Comparison of ENCODE assay signal across 8 mouse cellular contexts in genomic region chr4:132353481-132353885, GRCm38 (mm10). TPM values are rescaled to one million over a fixed set of nuclear protein-coding genes. Genes with fewer than 3 reads are reported as not detected.
A peak's percentile ranks its signal among the peaks of the same experiment; 100 is the strongest.
DNase-seq lines count a peak whose midpoint lies in the region; ATAC-seq and TF ChIP-seq lines count a peak whose summit lies in the region.

Gene Rcc1, minus strand, starts transcription at chr4:132353605.

- peak; percentile 94 for ATAC-seq in activated CD4-positive, CD25-positive, alpha-beta regulatory T cell, adult 4 months
- peak; percentile 77 for ATAC-seq in megakaryocyte progenitor cell, adult 5-6 weeks (replicated peaks; ENCODE audit: poor library complexity)

- H3K4me3 ChIP-seq in cortical plate, adult 2 months (ENCODE audit: insufficient read depth, low read length) = peak within 1 kb of the TSS; percentile 53

- H3K4me1 ChIP-seq in cortical plate, adult 2 months (ENCODE audit: control insufficient read depth, insufficient read depth, low read length) = peaks cover 1% of the 10 kb centered on the region; the same call in 1 of the 2 replicates

- TF ChIP-seq CTCF in cortical plate, adult 2 months (IDR thresholded peaks at IDR 0.05; ENCODE audit: extremely low read depth, insufficient read depth, low read length) = no peak

- TF ChIP-seq POLR2A in cortical plate, adult 2 months (IDR thresholded peaks at IDR 0.05; ENCODE audit: extremely low read depth, insufficient read depth, low read length) = peak; percentile 99

- DNase-seq in gastrocnemius, adult 8-10 months (ENCODE audit: low spot score in 2 of 2) = peak; percentile 75 to 87
- peak; percentile 97 for DNase-seq in induced T-regulatory cell, adult 2 months (ENCODE audit: low read depth)
- peak; percentile 76 to 92 for DNase-seq in left cerebral cortex, adult 9 months (ENCODE audit: low spot score in 2 of 2)
- peak; percentile 81 for DNase-seq in right cerebral cortex, postnatal 14 days
- peak; percentile 88 to 92 for DNase-seq in urinary bladder, postnatal 36 days (ENCODE audit: low spot score in 2 of 2)

- peak within 1 kb of the TSS; percentile 83; the same call in 1 of the 2 replicates for H3K27ac ChIP-seq in cortical plate, adult 2 months (ENCODE audit: insufficient read depth, low read length)

RNA-seq across cellular contexts. Expression of gene Rcc1, which starts in this region (rescaled TPM):
- 10 to 100 TPM in 1 of 2 experiments, 1 to 10 TPM in 1; 9.5 to 25.2 TPM for polyA plus RNA-seq in activated CD4-positive, CD25-positive, alpha-beta regulatory T cell, adult 4 months (2017; shearing (Covaris generic))
- 8.8 and 9.2 TPM in 2 replicates for polyA plus RNA-seq in cortical plate, adult 2 months (2012; rRNA removed)
- 1 to 10 TPM; 4.8 to 8.4 (median 8.1) TPM for total RNA-seq in gastrocnemius, adult 8-10 months (2022)
- total RNA-seq in megakaryocyte progenitor cell, adult 5-6 weeks (2015) = 24.2 and 26.8 TPM in 2 replicates
- total RNA-seq in megakaryocyte progenitor cell, adult 5-6 weeks (2017) = 44.1 and 46.9 TPM in 2 replicates

Comparison
In these comparisons a context has a peak if more than half of its experiments do, and no peak if none do; other contexts are left out.
1. Peak in every context shown above with its lines: DNase-seq, ATAC-seq, H3K4me3 ChIP-seq and H3K27ac ChIP-seq.